Mouse (Mus musculus): ENCODE measurements around the gene Phpt1. TPM values are rescaled to one million over a fixed set of nuclear protein-coding genes. Genes with fewer than 3 reads are reported as not detected.
"Not testable (repeated sequence)": the region's sequence is repeated elsewhere in the genome, so short reads cannot be mapped to it uniquely, and the experiment has no call there.

Gene Phpt1
- polyA plus RNA-seq, 1 experiment from 2014 or later = 149 TPM

- peak overlapping the region; percentile 72 for H3K27ac ChIP-seq (ENCODE audit: low read length)
- peaks cover 17% of the 10 kb centered on the region for H3K4me1 ChIP-seq (ENCODE audit: control insufficient read depth, insufficient read depth, low read length)
- WGBS = under 1% methylated on average over 24 of the region's 24 CpGs
- H3K4me3 ChIP-seq (ENCODE audit: low read depth, low read length) = peak overlapping the region; percentile 74
- H3K36me3 ChIP-seq (ENCODE audit: control insufficient read depth, insufficient read depth, low read length) = peaks cover 26% of the 10 kb centered on the region
- ATAC-seq = peak; percentile 33
- H3K4me2 ChIP-seq (ENCODE audit: low read length) = peak overlapping the region; percentile 74
- H3K27me3 ChIP-seq (ENCODE audit: control insufficient read depth, insufficient read depth, low read depth, low read length) = no peaks in the 10 kb centered on the region
- peak overlapping the region; percentile 85 for H3K9ac ChIP-seq (ENCODE audit: low read depth, low read length)
- no peaks in the 10 kb centered on the region for H3K9me3 ChIP-seq (replicated peaks; ENCODE audit: control insufficient read depth, low read length, poor library complexity, severe bottlenecking)
Measured at GRCm38 (mm10) chr2:25557964-25558360, 17.1 kb downstream of the Phpt1 start.

GRCm38 (mm10) chr2:25557221-25557963 is 17.6 kb downstream of the Phpt1 start, which contains the start of gene Edf1:
Edf1 (plus strand) TSS chr2:25557847.
- Histone ChIP-seq H3K4me1 (ENCODE audit: control insufficient read depth, insufficient read depth, low read length) (peaks cover 17% of the 10 kb centered on the region), H3K27me3 (ENCODE audit: control insufficient read depth, insufficient read depth, low read depth, low read length) (no peaks in the 10 kb centered on the region), H3K36me3 (ENCODE audit: control insufficient read depth, insufficient read depth, low read length) (peaks cover 21% of the 10 kb centered on the region), H3K4me2 (ENCODE audit: low read length) (peak within 1 kb of the TSS; percentile 93), H3K9me3 (replicated peaks; ENCODE audit: control insufficient read depth, low read length, poor library complexity, severe bottlenecking) (no peaks in the 10 kb centered on the region), H3K9ac (ENCODE audit: low read depth, low read length) (peak within 1 kb of the TSS; percentile 85), H3K27ac (ENCODE audit: low read length) (peak within 1 kb of the TSS; percentile 82), H3K4me3 (ENCODE audit: low read depth, low read length) (peak within 1 kb of the TSS; percentile 74)
- peak; percentile 98 for ATAC-seq
- under 1% methylated on average over 61 of the region's 61 CpGs for WGBS

GRCm38 (mm10) chr2:25556296-25556695 is 18.7 kb downstream of the Phpt1 start:
- Histone ChIP-seq H3K9me3 (replicated peaks; ENCODE audit: control insufficient read depth, low read length, poor library complexity, severe bottlenecking) (no peaks in the 10 kb centered on the region), H3K4me1 (ENCODE audit: control insufficient read depth, insufficient read depth, low read length) (peaks cover 17% of the 10 kb centered on the region), H3K4me2 (ENCODE audit: low read length) (no peak overlapping the region; the same call in 1 of the 2 replicates), H3K4me3 (ENCODE audit: low read depth, low read length) (no peak overlapping the region), H3K27ac (ENCODE audit: low read length) (no peak overlapping the region), H3K36me3 (ENCODE audit: control insufficient read depth, insufficient read depth, low read length) (peaks cover 10% of the 10 kb centered on the region), H3K27me3 (ENCODE audit: control insufficient read depth, insufficient read depth, low read depth, low read length) (no peaks in the 10 kb centered on the region), H3K9ac (ENCODE audit: low read depth, low read length) (no peak overlapping the region)
- ATAC-seq = no peak
- 52% methylated on average over 1 of the region's 1 CpGs for WGBS

- peaks cover 17% of the 10 kb centered on the region for H3K4me1 ChIP-seq (ENCODE audit: control insufficient read depth, insufficient read depth, low read length)
- not testable (repeated sequence) for H3K4me3 ChIP-seq (ENCODE audit: low read depth, low read length); ATAC-seq; H3K36me3 ChIP-seq (ENCODE audit: control insufficient read depth, insufficient read depth, low read length); H3K27ac ChIP-seq (ENCODE audit: low read length); H3K4me2 ChIP-seq (ENCODE audit: low read length); H3K27me3 ChIP-seq (ENCODE audit: control insufficient read depth, insufficient read depth, low read depth, low read length); H3K9ac ChIP-seq (ENCODE audit: low read depth, low read length); H3K9me3 ChIP-seq (replicated peaks; ENCODE audit: control insufficient read depth, low read length, poor library complexity, severe bottlenecking)
- WGBS = 47% methylated on average over 2 of the region's 2 CpGs
Measured at GRCm38 (mm10) chr2:25555479-25555878, 19.5 kb downstream of the Phpt1 start.

GRCm38 (mm10) chr2:25553171-25553786 is 21.7 kb downstream of the Phpt1 start:
- not testable (repeated sequence) for H3K4me3 ChIP-seq (ENCODE audit: low read depth, low read length); H3K27ac ChIP-seq (ENCODE audit: low read length); H3K9me3 ChIP-seq (replicated peaks; ENCODE audit: control insufficient read depth, low read length, poor library complexity, severe bottlenecking); ATAC-seq; H3K9ac ChIP-seq (ENCODE audit: low read depth, low read length); H3K27me3 ChIP-seq (ENCODE audit: control insufficient read depth, insufficient read depth, low read depth, low read length); H3K4me2 ChIP-seq (ENCODE audit: low read length); H3K36me3 ChIP-seq (ENCODE audit: control insufficient read depth, insufficient read depth, low read length); H3K4me1 ChIP-seq (ENCODE audit: control insufficient read depth, insufficient read depth, low read length)
- WGBS = 89% methylated on average over 4 of the region's 4 CpGs

GRCm38 (mm10) chr2:25551186-25551585 is 23.8 kb downstream of the Phpt1 start:
- no peaks in the 10 kb centered on the region for H3K36me3 ChIP-seq (ENCODE audit: control insufficient read depth, insufficient read depth, low read length)
- WGBS = 33% methylated on average over 5 of the region's 5 CpGs
- H3K9me3 ChIP-seq (replicated peaks; ENCODE audit: control insufficient read depth, low read length, poor library complexity, severe bottlenecking) = no peaks in the 10 kb centered on the region
- no peak for ATAC-seq
- no peaks in the 10 kb centered on the region for H3K27me3 ChIP-seq (ENCODE audit: control insufficient read depth, insufficient read depth, low read depth, low read length)
- no peak overlapping the region for H3K9ac ChIP-seq (ENCODE audit: low read depth, low read length)
- peaks cover 4% of the 10 kb centered on the region for H3K4me1 ChIP-seq (ENCODE audit: control insufficient read depth, insufficient read depth, low read length)
- H3K4me3 ChIP-seq (ENCODE audit: low read depth, low read length) = no peak overlapping the region
- no peak overlapping the region for H3K4me2 ChIP-seq (ENCODE audit: low read length)
- H3K27ac ChIP-seq (ENCODE audit: low read length) = no peak overlapping the region

- no peaks in the 10 kb centered on the region for H3K27me3 ChIP-seq (ENCODE audit: control insufficient read depth, insufficient read depth, low read depth, low read length)
- no peaks in the 10 kb centered on the region for H3K36me3 ChIP-seq (ENCODE audit: control insufficient read depth, insufficient read depth, low read length)
- H3K9me3 ChIP-seq (replicated peaks; ENCODE audit: control insufficient read depth, low read length, poor library complexity, severe bottlenecking) = no peaks in the 10 kb centered on the region
- no peak overlapping the region for H3K4me2 ChIP-seq (ENCODE audit: low read length)
- no peak overlapping the region for H3K9ac ChIP-seq (ENCODE audit: low read depth, low read length)
- peaks cover 9% of the 10 kb centered on the region for H3K4me1 ChIP-seq (ENCODE audit: control insufficient read depth, insufficient read depth, low read length)
- H3K27ac ChIP-seq (ENCODE audit: low read length) = no peak overlapping the region
- no peak for ATAC-seq
- WGBS = 85% methylated on average over 9 of the region's 9 CpGs
- no peak overlapping the region for H3K4me3 ChIP-seq (ENCODE audit: low read depth, low read length)
Measured at GRCm38 (mm10) chr2:25549021-25549991, 25.7 kb downstream of the Phpt1 start.

GRCm38 (mm10) chr2:25546811-25547491 is 28.1 kb downstream of the Phpt1 start, which contains the start of gene Traf2:
Traf2 (minus strand) TSS chr2:25546940.
- H3K9me3 ChIP-seq (replicated peaks; ENCODE audit: control insufficient read depth, low read length, poor library complexity, severe bottlenecking) = no peaks in the 10 kb centered on the region
- H3K4me2 ChIP-seq (ENCODE audit: low read length) = peak within 1 kb of the TSS; percentile 86
- peak within 1 kb of the TSS; percentile 50; the same call in 1 of the 2 replicates for H3K27ac ChIP-seq (ENCODE audit: low read length)
- peak; percentile 100 for ATAC-seq
- H3K36me3 ChIP-seq (ENCODE audit: control insufficient read depth, insufficient read depth, low read length) = no peaks in the 10 kb centered on the region
- 3% methylated on average over 48 of the region's 48 CpGs for WGBS
- H3K9ac ChIP-seq (ENCODE audit: low read depth, low read length) = peak within 1 kb of the TSS; percentile 75
- peaks cover 9% of the 10 kb centered on the region for H3K4me1 ChIP-seq (ENCODE audit: control insufficient read depth, insufficient read depth, low read length)
- H3K4me3 ChIP-seq (ENCODE audit: low read depth, low read length) = peak within 1 kb of the TSS; percentile 66
- H3K27me3 ChIP-seq (ENCODE audit: control insufficient read depth, insufficient read depth, low read depth, low read length) = no peaks in the 10 kb centered on the region

All from midbrain, embryonic 16.5 days (tissue).